Mouse (Mus musculus): ENCODE measurements at regions not wholly inside any gene's neighbourhood (a gene's known extent, or its start where the extent isn't known, plus 50 kb on each side); places are given as distances from the start of the nearest gene placed in this dataset.

- DNase-seq (ENCODE audit: low read depth), result no peak
These were observed 51.6 kb upstream of the Cecr2 start for GRCm38 (mm10) chr6:120614526-120614925.

- no peak for DNase-seq (ENCODE audit: low read depth)
These were observed 53.8 kb upstream of the Cecr2 start for GRCm38 (mm10) chr6:120612346-120612745.

GRCm38 (mm10) chr6:120609858-120610257 is 56.3 kb upstream of the Cecr2 start:
- no peak for DNase-seq (ENCODE audit: low read depth)

GRCm38 (mm10) chr6:120605471-120605870 is 60.7 kb upstream of the Cecr2 start:
- no peak for DNase-seq (ENCODE audit: low read depth)

GRCm38 (mm10) chr6:120604020-120604958 is 61.9 kb upstream of the Cecr2 start:
- no peak for DNase-seq (ENCODE audit: low read depth)

GRCm38 (mm10) chr6:120603454-120603853 is 62.7 kb upstream of the Cecr2 start:
- no peak for DNase-seq (ENCODE audit: low read depth)

GRCm38 (mm10) chr6:120600376-120600775 is 65.8 kb upstream of the Cecr2 start:
- no peak for DNase-seq (ENCODE audit: low read depth)

GRCm38 (mm10) chr6:120598471-120598870 is 67.4 kb upstream of the Hdhd5 start:
- peak; percentile 19 for DNase-seq (ENCODE audit: low read depth)

- DNase-seq (ENCODE audit: low read depth), result no peak
These were observed 66.8 kb upstream of the Hdhd5 start for GRCm38 (mm10) chr6:120597887-120598286.

GRCm38 (mm10) chr6:120596717-120597116 is 65.6 kb upstream of the Hdhd5 start:
- DNase-seq (ENCODE audit: low read depth), result no peak

GRCm38 (mm10) chr6:120594463-120594862 is 63.3 kb upstream of the Hdhd5 start:
- no peak for DNase-seq (ENCODE audit: low read depth)

- no peak for DNase-seq (ENCODE audit: low read depth)
These were observed 61.6 kb upstream of the Hdhd5 start for GRCm38 (mm10) chr6:120592705-120593104.

- no peak for DNase-seq (ENCODE audit: low read depth)
These were observed 61.0 kb upstream of the Hdhd5 start for GRCm38 (mm10) chr6:120592031-120592681.

- no peak for DNase-seq (ENCODE audit: low read depth)
These were observed 59.1 kb upstream of the Hdhd5 start for GRCm38 (mm10) chr6:120590191-120590590.

GRCm38 (mm10) chr6:120588701-120589659 is 57.9 kb upstream of the Hdhd5 start:
- DNase-seq (ENCODE audit: low read depth), result no peak

GRCm38 (mm10) chr6:120585941-120586280 is 54.8 kb upstream of the Hdhd5 start:
- DNase-seq (ENCODE audit: low read depth), result no peak

GRCm38 (mm10) chr6:120585118-120585940 is 54.2 kb upstream of the Hdhd5 start:
- no peak for DNase-seq (ENCODE audit: low read depth)

- DNase-seq (ENCODE audit: low read depth), result no peak
These were observed 50.6 kb upstream of the Hdhd5 start for GRCm38 (mm10) chr6:120581748-120582147.
